Mouse (Mus musculus) inflammation-experienced regulatory T-cells, adult 6 months (primary cell): ENCODE measurements around the gene Cd5. TPM values are rescaled to one million over a fixed set of nuclear protein-coding genes. Genes with fewer than 3 reads are reported as not detected.

Source experiments
- polyA plus RNA-seq, 3 experiments: library from polyadenylated mRNA; unstranded; fragments of 100-300 nt; shearing (Covaris generic); gene quantifications; one replicate each; pipeline ENCODE4 v1.2.1; 2017

Gene Cd5
- polyA plus RNA-seq, 3 experiments from 2014 or later = 355 to 487 (median 480) TPM

Other genes starting within 250 kb of the Cd5 start
- gene Cpsf7, start 213.7 kb downstream of the Cd5 start, polyA plus RNA-seq = 10 to 100 TPM; 44.3 to 78.6 (median 67.6) TPM
- 10 to 100 TPM; 87.1 to 95.9 (median 94.8) TPM for gene Sdhaf2, start 212.9 kb downstream of the Cd5 start, polyA plus RNA-seq
- 10 to 100 TPM in 1 of 3 experiments, 1 to 10 TPM in 2; 5.3 to 11.9 (median 9.8) TPM for gene Tmem216, start 182.8 kb downstream of the Cd5 start, polyA plus RNA-seq
- gene Cyb561a3, start 161.8 kb downstream of the Cd5 start, polyA plus RNA-seq = 10 to 100 TPM; 31.7 to 42.7 (median 34.1) TPM
- 10 to 100 TPM; 17.8 to 20.5 (median 18.6) TPM for gene Tmem138, start 161.6 kb downstream of the Cd5 start, polyA plus RNA-seq
- 100 to 1,000 TPM in 2 of 3 experiments, 10 to 100 TPM in 1; 94.0 to 107 (median 105) TPM for gene Ddb1, start 133.7 kb downstream of the Cd5 start, polyA plus RNA-seq
- gene Tkfc, start 133.3 kb downstream of the Cd5 start, polyA plus RNA-seq = 10 to 100 TPM in 1 of 3 experiments, 1 to 10 TPM in 2; 8.4 to 10.7 (median 9.5) TPM
- under 1 TPM in 1 of 3 experiments, not detected in 2; 0.79 TPM for gene Vwce, start 104.8 kb downstream of the Cd5 start, polyA plus RNA-seq
- gene Pga5, start 60.9 kb downstream of the Cd5 start, polyA plus RNA-seq = not detected
- 10 to 100 TPM; 11.4 to 15.9 (median 14.1) TPM for gene Vps37c, start 50.3 kb downstream of the Cd5 start, polyA plus RNA-seq
- 100 to 1,000 TPM; 356 to 569 (median 520) TPM for gene Cd6, start 91.1 kb upstream of the Cd5 start, polyA plus RNA-seq
- gene Slc15a3, start 100.7 kb upstream of the Cd5 start, polyA plus RNA-seq = 10 to 100 TPM in 1 of 3 experiments, 1 to 10 TPM in 2; 3.2 to 16.7 (median 3.3) TPM
- gene Tmem132a, start 130.9 kb upstream of the Cd5 start, polyA plus RNA-seq = 1 to 10 TPM in 1 of 3 experiments, under 1 TPM in 1, not detected in 1; 0.86 to 1.0 TPM
- gene Tmem109, start 143.0 kb upstream of the Cd5 start, polyA plus RNA-seq = 10 to 100 TPM; 55.3 to 75.6 (median 64.7) TPM
- 10 to 100 TPM in 2 of 3 experiments, 1 to 10 TPM in 1; 6.2 to 26.0 (median 20.2) TPM for gene Prpf19, start 156.2 kb upstream of the Cd5 start, polyA plus RNA-seq
- gene Zp1, start 181.6 kb upstream of the Cd5 start, polyA plus RNA-seq = not detected
- under 1 TPM in 1 of 3 experiments, not detected in 2; 0.22 TPM for gene Ptgdr2, start 198.2 kb upstream of the Cd5 start, polyA plus RNA-seq
- 1 to 10 TPM; 7.7 to 9.0 (median 7.9) TPM for gene Ccdc86, start 210.3 kb upstream of the Cd5 start, polyA plus RNA-seq
- gene Ms4a10, start 235.7 kb upstream of the Cd5 start, polyA plus RNA-seq = not detected